Mouse (Mus musculus) hindbrain, postnatal 0 days (tissue): ENCODE data around the gene Pira2. TPM values are rescaled to one million over a fixed set of nuclear protein-coding genes. Genes with fewer than 3 reads are reported as not detected.

Source experiments
- polyA plus RNA-seq: library from polyadenylated mRNA; unstranded; fragments of >200 nt; fragmentation: Nextera tagmentation; extraction: Ambion mirVana; gene quantifications from 2 replicates; pipeline ENCODE4 v1.2.1, GENCODE M21; 2015
- total RNA-seq: library from RNA; depleted of rRNA; stranded (reverse); fragments of >200 nt; gene quantifications from 2 replicates; pipeline ENCODE4 v1.2.3, GENCODE M21; 2014; rRNA removed

Gene Pira2
- total and polyA plus RNA-seq, 2 experiments from 2014 or later = not detected

Other genes starting within 250 kb of the Pira2 start
- 0.50 and 1.1 TPM in 2 replicates for gene Oscar, start 228.9 kb downstream of the Pira2 start, total RNA-seq
- gene Oscar, start 228.9 kb downstream of the Pira2 start, polyA plus RNA-seq = 0.35 and 0.60 TPM in 2 replicates
- gene Ndufa3, start 227.7 kb downstream of the Pira2 start, total RNA-seq = 235 and 572 TPM in 2 replicates
- gene Ndufa3, start 227.7 kb downstream of the Pira2 start, polyA plus RNA-seq = 664 and 717 TPM in 2 replicates
- 14.2 and 17.3 TPM in 2 replicates for gene Tfpt, start 215.1 kb downstream of the Pira2 start, total RNA-seq
- 31.4 and 35.9 TPM in 2 replicates for gene Tfpt, start 215.1 kb downstream of the Pira2 start, polyA plus RNA-seq
- 48.6 and 50.8 TPM in 2 replicates for gene Prpf31, start 215.1 kb downstream of the Pira2 start, total RNA-seq
- gene Prpf31, start 215.1 kb downstream of the Pira2 start, polyA plus RNA-seq = 77.6 and 78.6 TPM in 2 replicates
- gene Cnot3, start 199.8 kb downstream of the Pira2 start, total RNA-seq = 23.7 and 26.0 TPM in 2 replicates
- 26.4 and 29.8 TPM in 2 replicates for gene Cnot3, start 199.8 kb downstream of the Pira2 start, polyA plus RNA-seq
- 2.2 and 3.6 TPM in 2 replicates for gene Leng1, start 179.2 kb downstream of the Pira2 start, total RNA-seq
- gene Leng1, start 179.2 kb downstream of the Pira2 start, polyA plus RNA-seq = 10.9 and 13.2 TPM in 2 replicates
- 3.5 and 4.2 TPM in 2 replicates for gene Tmc4, start 167.5 kb downstream of the Pira2 start, total RNA-seq
- 3.5 and 4.4 TPM in 2 replicates for gene Tmc4, start 167.5 kb downstream of the Pira2 start, polyA plus RNA-seq
- 408 and 417 TPM in 2 replicates for gene Tsen34, start 152.2 kb downstream of the Pira2 start, total RNA-seq
- 254 and 255 TPM in 2 replicates for gene Tsen34, start 152.2 kb downstream of the Pira2 start, polyA plus RNA-seq
- gene Mboat7, start 151.5 kb downstream of the Pira2 start, total RNA-seq = 212 and 229 TPM in 2 replicates
- 117 and 119 TPM in 2 replicates for gene Mboat7, start 151.5 kb downstream of the Pira2 start, polyA plus RNA-seq
- 545 and 569 TPM in 2 replicates for gene Rps9, start 141.1 kb downstream of the Pira2 start, total RNA-seq
- 743 and 752 TPM in 2 replicates for gene Rps9, start 141.1 kb downstream of the Pira2 start, polyA plus RNA-seq
- 0.37 TPM in 1 of 2 replicates, not detected in the other for gene Pirb, start 124.7 kb downstream of the Pira2 start, total RNA-seq
- gene Pirb, start 124.7 kb downstream of the Pira2 start, polyA plus RNA-seq = 0.39 and 0.47 TPM in 2 replicates
- gene Gm15448, start 19.4 kb downstream of the Pira2 start, total RNA-seq = not detected in 2 replicates
- gene Gm15448, start 19.4 kb downstream of the Pira2 start, polyA plus RNA-seq = not detected in 2 replicates
- 0.07 TPM in 1 of 2 replicates, not detected in the other for gene Gm14548, start 53.1 kb upstream of the Pira2 start, total RNA-seq
- not detected in 2 replicates for gene Gm14548, start 53.1 kb upstream of the Pira2 start, polyA plus RNA-seq
- gene Lilra6, start 70.5 kb upstream of the Pira2 start, total RNA-seq = not detected in 2 replicates
- gene Lilra6, start 70.5 kb upstream of the Pira2 start, polyA plus RNA-seq = not detected in 2 replicates
- gene Lair1, start 218.2 kb upstream of the Pira2 start, total RNA-seq = 6.2 and 8.6 TPM in 2 replicates
- gene Lair1, start 218.2 kb upstream of the Pira2 start, polyA plus RNA-seq = 3.4 and 4.0 TPM in 2 replicates